Mouse (Mus musculus): ENCODE data around the gene Mef2b. TPM values are rescaled to one million over a fixed set of nuclear protein-coding genes. Genes with fewer than 3 reads are reported as not detected.

Gene Mef2b
- polyA plus RNA-seq, 2 experiments = 0.04 TPM; not detected in 1

GRCm38 (mm10) chr8:70104922-70105321 is 34.6 kb upstream of the Mef2b start:
- no peak overlapping the region for H3K27ac ChIP-seq
- no peak overlapping the region for H3K4me2 ChIP-seq (ENCODE audit: low read depth)
- H3K9ac ChIP-seq (replicated peaks) = no peak overlapping the region
- TF ChIP-seq EP300 (IDR thresholded peaks at IDR 0.05; ENCODE audit: low read depth) (no peak), CTCF (IDR thresholded peaks at IDR 0.05; ENCODE audit: low read depth) (no peak)
- no peaks in the 10 kb centered on the region for H3K4me1 ChIP-seq (replicated peaks; ENCODE audit: control insufficient read depth in 2 of 2, insufficient read depth in 2 of 2, low read length in 1 of 2)
- no peaks in the 10 kb centered on the region for H3K36me3 ChIP-seq (replicated peaks; ENCODE audit: control insufficient read depth, insufficient read depth, low read depth)
- no peak for ATAC-seq (ENCODE audit: insufficient read depth)
- no peaks in the 10 kb centered on the region for H3K9me3 ChIP-seq (ENCODE audit: control insufficient read depth, low read length)
- H3K4me3 ChIP-seq (ENCODE audit: insufficient read depth in 1 of 2, low read depth in 2 of 2, low read length in 2 of 2) = no peak overlapping the region
- no peak for DNase-seq (ENCODE audit: low read depth in 3 of 3, low spot score in 3 of 3)
- 62% methylated on average over 7 of the region's 7 CpGs for WGBS (ENCODE audit: insufficient replicate concordance)
- no peaks in the 10 kb centered on the region; the same call in 1 of the 2 replicates for H3K27me3 ChIP-seq (ENCODE audit: control insufficient read depth, insufficient read depth, low read length)

DNA sequence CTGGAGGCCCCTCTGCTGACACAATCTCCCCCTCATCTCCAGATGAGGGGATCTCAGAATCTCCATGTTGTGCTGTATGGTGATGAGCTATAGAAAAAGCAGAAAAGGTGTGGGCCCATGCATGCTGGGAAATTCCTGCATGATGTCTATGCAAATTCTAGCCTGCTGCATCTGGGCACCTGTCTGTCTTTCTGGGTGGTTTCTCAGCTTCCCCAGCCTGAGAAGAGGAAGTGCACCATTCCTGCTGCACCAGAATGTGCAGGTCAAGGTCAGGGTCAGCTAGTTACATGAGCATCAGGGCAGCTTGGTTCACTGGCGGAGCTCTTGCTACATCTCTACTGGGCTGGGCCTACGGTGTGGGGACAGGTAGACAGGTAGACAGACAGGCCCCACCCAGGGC is 29.1 kb upstream of the Mef2b start:
- no peaks in the 10 kb centered on the region for H3K36me3 ChIP-seq (replicated peaks; ENCODE audit: control insufficient read depth, insufficient read depth, low read depth)
- 56% methylated on average over 2 of the region's 2 CpGs for WGBS (ENCODE audit: insufficient replicate concordance)
- H3K4me3 ChIP-seq (ENCODE audit: insufficient read depth in 1 of 2, low read depth in 2 of 2, low read length in 2 of 2) = no peak overlapping the region
- H3K4me1 ChIP-seq (replicated peaks; ENCODE audit: control insufficient read depth in 2 of 2, insufficient read depth in 2 of 2, low read length in 1 of 2) = no peaks in the 10 kb centered on the region
- TF ChIP-seq EP300 (IDR thresholded peaks at IDR 0.05; ENCODE audit: low read depth) = no peak
- TF ChIP-seq CTCF (IDR thresholded peaks at IDR 0.05; ENCODE audit: low read depth) = no peak
- no peak overlapping the region for H3K27ac ChIP-seq
- no peak overlapping the region for H3K4me2 ChIP-seq (ENCODE audit: low read depth)
- ATAC-seq (ENCODE audit: insufficient read depth) (no peak), DNase-seq (ENCODE audit: low read depth in 3 of 3, low spot score in 3 of 3) (no peak)
- no peaks in the 10 kb centered on the region for H3K9me3 ChIP-seq (ENCODE audit: control insufficient read depth, low read length)
- peaks cover 54% of the 10 kb centered on the region for H3K27me3 ChIP-seq (ENCODE audit: control insufficient read depth, insufficient read depth, low read length)
- no peak overlapping the region for H3K9ac ChIP-seq (replicated peaks)

GRCm38 (mm10) chr8:70111192-70111795 is 28.2 kb upstream of the Mef2b start:
- DNase-seq (ENCODE audit: low read depth in 3 of 3, low spot score in 3 of 3) = no peak
- WGBS (ENCODE audit: insufficient replicate concordance) = 37% methylated on average over 23 of the region's 23 CpGs

GRCm38 (mm10) chr8:70112401-70113016 is 27.0 kb upstream of the Mef2b start:
- 9% methylated on average over 43 of the region's 43 CpGs for WGBS (ENCODE audit: insufficient replicate concordance)
- Histone ChIP-seq H3K9ac (replicated peaks) (no peak overlapping the region), H3K27ac (no peak overlapping the region), H3K4me1 (replicated peaks; ENCODE audit: control insufficient read depth in 2 of 2, insufficient read depth in 2 of 2, low read length in 1 of 2) (no peaks in the 10 kb centered on the region), H3K4me2 (ENCODE audit: low read depth) (no peak overlapping the region), H3K27me3 (ENCODE audit: control insufficient read depth, insufficient read depth, low read length) (peaks cover 57% of the 10 kb centered on the region), H3K4me3 (ENCODE audit: insufficient read depth in 1 of 2, low read depth in 2 of 2, low read length in 2 of 2) (no peak overlapping the region), H3K36me3 (replicated peaks; ENCODE audit: control insufficient read depth, insufficient read depth, low read depth) (no peaks in the 10 kb centered on the region), H3K9me3 (ENCODE audit: control insufficient read depth, low read length) (no peaks in the 10 kb centered on the region)
- TF ChIP-seq EP300 (IDR thresholded peaks at IDR 0.05; ENCODE audit: low read depth) (no peak), CTCF (IDR thresholded peaks at IDR 0.05; ENCODE audit: low read depth) (no peak)
- ATAC-seq (ENCODE audit: insufficient read depth) (no peak), DNase-seq (ENCODE audit: low read depth in 3 of 3, low spot score in 3 of 3) (no peak)

More at GRCm38 (mm10) chr8:70111192-70111795, 28.2 kb upstream of the Mef2b start:
- no peak for TF ChIP-seq CTCF (IDR thresholded peaks at IDR 0.05; ENCODE audit: low read depth)
- no peak for ATAC-seq (ENCODE audit: insufficient read depth)
- Histone ChIP-seq H3K9ac (replicated peaks) (no peak overlapping the region), H3K4me2 (ENCODE audit: low read depth) (no peak overlapping the region), H3K36me3 (replicated peaks; ENCODE audit: control insufficient read depth, insufficient read depth, low read depth) (no peaks in the 10 kb centered on the region), H3K27ac (no peak overlapping the region), H3K4me3 (ENCODE audit: insufficient read depth in 1 of 2, low read depth in 2 of 2, low read length in 2 of 2) (no peak overlapping the region), H3K4me1 (replicated peaks; ENCODE audit: control insufficient read depth in 2 of 2, insufficient read depth in 2 of 2, low read length in 1 of 2) (no peaks in the 10 kb centered on the region), H3K9me3 (ENCODE audit: control insufficient read depth, low read length) (no peaks in the 10 kb centered on the region), H3K27me3 (ENCODE audit: control insufficient read depth, insufficient read depth, low read length) (peaks cover 54% of the 10 kb centered on the region)

- H3K9ac ChIP-seq (replicated peaks) = no peak overlapping the region
- ATAC-seq (ENCODE audit: insufficient read depth) = no peak
- TF ChIP-seq CTCF (IDR thresholded peaks at IDR 0.05; ENCODE audit: low read depth) = no peak
- H3K4me1 ChIP-seq (replicated peaks; ENCODE audit: control insufficient read depth in 2 of 2, insufficient read depth in 2 of 2, low read length in 1 of 2) = no peaks in the 10 kb centered on the region
- H3K4me2 ChIP-seq (ENCODE audit: low read depth) = no peak overlapping the region
- WGBS (ENCODE audit: insufficient replicate concordance) = 11% methylated on average over 6 of the region's 6 CpGs
- peaks cover 77% of the 10 kb centered on the region for H3K27me3 ChIP-seq (ENCODE audit: control insufficient read depth, insufficient read depth, low read length)
- no peak overlapping the region for H3K4me3 ChIP-seq (ENCODE audit: insufficient read depth in 1 of 2, low read depth in 2 of 2, low read length in 2 of 2)
- no peaks in the 10 kb centered on the region for H3K36me3 ChIP-seq (replicated peaks; ENCODE audit: control insufficient read depth, insufficient read depth, low read depth)
- H3K9me3 ChIP-seq (ENCODE audit: control insufficient read depth, low read length) = no peaks in the 10 kb centered on the region
- DNase-seq (ENCODE audit: low read depth in 3 of 3, low spot score in 3 of 3) = no peak
- H3K27ac ChIP-seq = no peak overlapping the region
Measured at GRCm38 (mm10) chr8:70114488-70114887, 25.0 kb upstream of the Mef2b start.

Measured in liver, embryonic 14.5 days (tissue).